Mouse (Mus musculus) testis, adult 2 months (tissue): ENCODE results near the gene Tuba1a.

Experiments
- CTCF ChIP-seq: fragments of 200-500 bp; IDR thresholded peaks from 2 replicates; pipeline ENCODE4 v1.5.1; 2012; ENCODE audit warnings: low read depth, mild to moderate bottlenecking, inconsistent platforms, low read length, moderate library complexity; ENCODE audit not compliant: control insufficient read depth, insufficient read depth, insufficient replicate concordance
- POLR2A ChIP-seq: fragments of 200-500 bp; IDR thresholded peaks from 2 replicates; pipeline ENCODE4 v1.6.1; 2012; ENCODE audit warnings: low read depth, mild to moderate bottlenecking, inconsistent platforms, low read length, moderate library complexity; ENCODE audit not compliant: control insufficient read depth

- TF ChIP-seq CTCF (no peak), POLR2A (no peak)
Measured at GRCm38 (mm10) chr15:98948857-98949606, 4.5 kb downstream of the Tuba1a start.
